Mouse (Mus musculus): ENCODE results near the gene Gfod1. TPM values are rescaled to one million over a fixed set of nuclear protein-coding genes. Genes with fewer than 3 reads are reported as not detected.

Gene Gfod1
- polyA plus RNA-seq, 1 experiment from 2014 or later = 0.66 TPM

DNA sequence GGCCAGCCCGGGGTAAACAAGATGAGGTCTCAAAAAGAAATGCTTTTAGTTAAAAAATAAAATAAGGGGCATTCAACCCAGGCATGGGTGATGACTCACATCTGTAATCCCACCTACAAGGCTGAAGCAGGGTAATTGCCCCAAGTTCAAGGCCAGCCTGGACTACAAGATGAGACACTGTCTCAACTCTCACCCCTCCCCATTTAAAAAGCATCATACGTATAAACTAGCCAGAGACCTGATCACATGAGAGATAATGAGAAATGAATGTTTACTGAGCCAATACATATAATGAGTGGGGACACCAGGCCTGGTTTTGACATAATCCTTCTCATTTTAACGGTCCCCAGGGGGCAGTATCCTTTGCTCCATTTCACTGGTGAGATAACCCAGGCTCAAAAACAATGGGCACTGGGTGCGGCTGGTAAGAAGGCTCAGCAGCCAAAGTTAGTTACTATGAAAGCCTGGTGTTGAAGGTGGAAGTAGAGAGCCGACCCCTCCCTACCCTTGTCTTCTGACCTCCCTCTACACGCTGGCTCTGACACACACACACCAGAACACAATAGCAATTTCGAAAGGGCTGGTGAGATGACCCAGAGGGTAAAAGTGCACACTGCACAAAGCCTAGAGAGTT lies 8.9 kb downstream of the Gfod1 start:
- 77% methylated on average over 7 of the region's 7 CpGs for WGBS
- H3K27ac ChIP-seq (ENCODE audit: low read depth, low read length) = no peak overlapping the region
- DNase-seq (ENCODE audit: low spot score) = no peak
- no peaks in the 10 kb centered on the region for H3K9me3 ChIP-seq (ENCODE audit: control insufficient read depth, low read length)
- H3K9ac ChIP-seq (ENCODE audit: low read length) = no peak overlapping the region
- H3K4me3 ChIP-seq (ENCODE audit: low read depth, low read length) = no peak overlapping the region
- H3K4me2 ChIP-seq (ENCODE audit: low read depth) = no peak overlapping the region
- no peak for ATAC-seq (ENCODE audit: insufficient read depth, low FRiP score, low TSS enrichment)
- peaks cover 2% of the 10 kb centered on the region; the same call in 1 of the 2 replicates for H3K27me3 ChIP-seq (ENCODE audit: control insufficient read depth, insufficient read depth, low read length)
- no peaks in the 10 kb centered on the region for H3K4me1 ChIP-seq (ENCODE audit: control insufficient read depth, insufficient read depth, low read length)
- no peaks in the 10 kb centered on the region for H3K36me3 ChIP-seq (ENCODE audit: control insufficient read depth, insufficient read depth, low read length)

DNA sequence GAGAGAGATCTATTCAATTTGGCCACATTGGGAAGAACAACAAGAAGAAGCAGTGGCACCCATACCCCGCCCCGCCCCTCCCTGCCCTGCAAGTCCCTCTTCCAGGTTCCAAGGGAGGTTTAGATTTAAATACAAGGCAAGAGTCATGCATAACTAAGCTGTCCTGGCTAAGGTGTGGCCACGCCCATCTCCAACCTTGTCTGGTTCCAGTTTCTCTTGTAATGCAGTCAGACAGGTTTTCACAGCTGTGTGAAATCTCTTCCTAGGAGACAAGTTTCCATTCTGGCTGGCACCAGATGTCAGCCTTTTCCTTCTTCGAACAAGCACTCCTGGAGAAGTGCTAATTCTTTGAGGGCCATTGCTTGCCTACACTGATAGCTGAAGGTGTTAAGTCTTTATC lies 11.1 kb downstream of the Gfod1 start:
- Histone ChIP-seq H3K9me3 (ENCODE audit: control insufficient read depth, low read length) (no peaks in the 10 kb centered on the region), H3K36me3 (ENCODE audit: control insufficient read depth, insufficient read depth, low read length) (no peaks in the 10 kb centered on the region), H3K4me2 (ENCODE audit: low read depth) (no peak overlapping the region), H3K9ac (ENCODE audit: low read length) (no peak overlapping the region), H3K4me3 (ENCODE audit: low read depth, low read length) (no peak overlapping the region), H3K27ac (ENCODE audit: low read depth, low read length) (no peak overlapping the region), H3K27me3 (ENCODE audit: control insufficient read depth, insufficient read depth, low read length) (peaks cover 2% of the 10 kb centered on the region; the same call in 1 of the 2 replicates), H3K4me1 (ENCODE audit: control insufficient read depth, insufficient read depth, low read length) (no peaks in the 10 kb centered on the region; the same call in 1 of the 2 replicates)
- ATAC-seq (ENCODE audit: insufficient read depth, low FRiP score, low TSS enrichment) (no peak), DNase-seq (ENCODE audit: low spot score) (no peak)
- 76% methylated on average over 4 of the region's 4 CpGs for WGBS

DNA sequence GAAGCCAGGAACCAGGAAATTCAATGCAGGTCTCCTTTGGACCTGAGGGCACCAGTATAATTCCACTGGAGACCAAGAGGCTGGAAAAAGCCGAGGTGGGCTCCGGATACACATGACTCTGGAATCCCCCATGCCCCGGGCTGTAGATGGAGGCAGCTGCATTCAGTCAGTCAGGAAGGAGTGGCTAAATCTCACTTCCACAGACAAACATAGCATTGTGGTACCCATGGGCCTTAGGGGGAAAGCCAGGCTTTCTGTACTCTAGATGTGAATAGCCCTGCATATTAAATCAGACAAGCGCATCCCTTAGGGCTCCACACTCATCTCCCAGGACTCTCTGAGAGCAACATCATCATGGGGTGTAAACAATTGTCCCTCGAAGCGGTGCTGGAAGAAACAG lies 14.9 kb downstream of the Gfod1 start:
- Histone ChIP-seq H3K9ac (ENCODE audit: low read length) (no peak overlapping the region), H3K4me3 (ENCODE audit: low read depth, low read length) (no peak overlapping the region), H3K4me2 (ENCODE audit: low read depth) (no peak overlapping the region), H3K27ac (ENCODE audit: low read depth, low read length) (no peak overlapping the region), H3K9me3 (ENCODE audit: control insufficient read depth, low read length) (no peaks in the 10 kb centered on the region), H3K27me3 (ENCODE audit: control insufficient read depth, insufficient read depth, low read length) (no peaks in the 10 kb centered on the region), H3K36me3 (ENCODE audit: control insufficient read depth, insufficient read depth, low read length) (no peaks in the 10 kb centered on the region), H3K4me1 (ENCODE audit: control insufficient read depth, insufficient read depth, low read length) (no peaks in the 10 kb centered on the region; the same call in 1 of the 2 replicates)
- peak; percentile 21 for DNase-seq (ENCODE audit: low spot score)
- no peak for ATAC-seq (ENCODE audit: insufficient read depth, low FRiP score, low TSS enrichment)
- 80% methylated on average over 6 of the region's 6 CpGs for WGBS

DNA sequence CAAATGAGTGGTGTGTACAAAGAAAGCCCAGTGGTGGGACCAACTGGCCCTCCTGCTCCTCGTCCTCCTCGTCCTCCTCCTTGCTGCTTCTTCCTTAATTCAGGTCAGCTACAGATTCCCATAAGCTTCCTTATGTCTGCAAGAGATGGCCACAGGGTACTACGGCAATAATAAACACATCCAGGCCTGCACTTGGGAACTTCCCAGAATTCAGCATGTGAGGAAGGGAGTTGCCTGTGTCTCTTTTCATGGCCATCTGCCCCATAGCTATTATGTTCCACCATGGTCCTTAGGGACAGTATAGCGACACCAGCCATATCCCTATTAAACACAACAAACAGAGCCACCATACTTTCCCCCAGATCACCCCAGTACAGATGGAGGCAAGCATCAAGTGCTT lies 15.5 kb downstream of the Gfod1 start:
- ATAC-seq (ENCODE audit: insufficient read depth, low FRiP score, low TSS enrichment) = no peak
- H3K9ac ChIP-seq (ENCODE audit: low read length) = no peak overlapping the region
- WGBS = 75% methylated on average over 4 of the region's 4 CpGs
- H3K27me3 ChIP-seq (ENCODE audit: control insufficient read depth, insufficient read depth, low read length) = no peaks in the 10 kb centered on the region
- DNase-seq (ENCODE audit: low spot score) = no peak
- no peaks in the 10 kb centered on the region for H3K9me3 ChIP-seq (ENCODE audit: control insufficient read depth, low read length)
- H3K27ac ChIP-seq (ENCODE audit: low read depth, low read length) = no peak overlapping the region
- H3K4me1 ChIP-seq (ENCODE audit: control insufficient read depth, insufficient read depth, low read length) = no peaks in the 10 kb centered on the region; the same call in 1 of the 2 replicates
- no peak overlapping the region for H3K4me3 ChIP-seq (ENCODE audit: low read depth, low read length)
- no peak overlapping the region for H3K4me2 ChIP-seq (ENCODE audit: low read depth)
- H3K36me3 ChIP-seq (ENCODE audit: control insufficient read depth, insufficient read depth, low read length) = no peaks in the 10 kb centered on the region

DNA sequence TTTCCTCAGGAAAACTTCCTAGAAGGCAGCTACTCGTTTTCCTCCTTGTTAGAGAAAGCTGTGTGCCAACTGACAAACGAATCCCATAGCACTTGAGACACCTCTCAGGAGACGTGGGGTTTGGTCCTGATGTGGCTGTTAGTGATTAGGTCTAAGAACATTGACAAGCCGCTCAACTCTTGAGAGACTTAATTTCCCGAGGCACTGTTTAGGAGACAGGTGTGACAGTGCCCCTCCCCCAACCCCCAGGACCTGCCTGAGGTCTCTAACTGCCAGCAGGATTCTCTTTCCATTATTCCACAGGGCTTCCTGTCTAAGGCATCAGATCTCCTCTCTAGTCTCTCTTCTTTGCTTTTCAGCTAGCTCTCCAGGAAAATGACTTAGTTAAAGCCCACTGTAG lies 15.9 kb downstream of the Gfod1 start:
- Histone ChIP-seq H3K27ac (ENCODE audit: low read depth, low read length) (no peak overlapping the region), H3K4me3 (ENCODE audit: low read depth, low read length) (no peak overlapping the region), H3K9me3 (ENCODE audit: control insufficient read depth, low read length) (no peaks in the 10 kb centered on the region), H3K4me2 (ENCODE audit: low read depth) (no peak overlapping the region), H3K9ac (ENCODE audit: low read length) (no peak overlapping the region), H3K27me3 (ENCODE audit: control insufficient read depth, insufficient read depth, low read length) (no peaks in the 10 kb centered on the region), H3K36me3 (ENCODE audit: control insufficient read depth, insufficient read depth, low read length) (no peaks in the 10 kb centered on the region), H3K4me1 (ENCODE audit: control insufficient read depth, insufficient read depth, low read length) (no peaks in the 10 kb centered on the region; the same call in 1 of the 2 replicates)
- ATAC-seq (ENCODE audit: insufficient read depth, low FRiP score, low TSS enrichment) (no peak), DNase-seq (ENCODE audit: low spot score) (no peak)
- 55% methylated on average over 5 of the region's 5 CpGs for WGBS

DNA sequence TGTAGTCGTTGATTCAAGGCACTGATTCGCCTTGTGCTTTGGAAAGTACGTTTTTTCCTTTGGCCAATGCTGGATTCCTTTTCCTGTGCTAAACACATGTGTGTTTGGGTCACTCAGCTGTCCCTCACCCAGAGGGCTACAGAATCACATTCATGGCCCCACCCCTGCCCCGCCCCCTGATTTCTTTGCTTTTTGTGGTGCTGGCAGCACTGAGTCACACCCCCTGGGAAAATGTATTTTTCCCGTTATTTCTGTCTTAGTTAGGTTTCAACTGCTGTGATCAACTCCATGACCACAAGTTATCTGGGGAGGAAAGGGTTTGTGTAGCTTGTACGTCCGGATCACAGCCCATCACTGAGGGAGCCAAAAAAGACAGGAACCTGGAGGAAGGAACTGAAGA lies 17.1 kb downstream of the Gfod1 start:
- no peaks in the 10 kb centered on the region for H3K36me3 ChIP-seq (ENCODE audit: control insufficient read depth, insufficient read depth, low read length)
- ATAC-seq (ENCODE audit: insufficient read depth, low FRiP score, low TSS enrichment) (no peak), DNase-seq (ENCODE audit: low spot score) (no peak)
- H3K9me3 ChIP-seq (ENCODE audit: control insufficient read depth, low read length) = no peaks in the 10 kb centered on the region
- no peaks in the 10 kb centered on the region; the same call in 1 of the 2 replicates for H3K4me1 ChIP-seq (ENCODE audit: control insufficient read depth, insufficient read depth, low read length)
- no peak overlapping the region for H3K4me2 ChIP-seq (ENCODE audit: low read depth)
- H3K9ac ChIP-seq (ENCODE audit: low read length) = no peak overlapping the region
- no peak overlapping the region for H3K27ac ChIP-seq (ENCODE audit: low read depth, low read length)
- WGBS = 70% methylated on average over 7 of the region's 7 CpGs
- no peak overlapping the region for H3K4me3 ChIP-seq (ENCODE audit: low read depth, low read length)
- H3K27me3 ChIP-seq (ENCODE audit: control insufficient read depth, insufficient read depth, low read length) = no peaks in the 10 kb centered on the region

DNA sequence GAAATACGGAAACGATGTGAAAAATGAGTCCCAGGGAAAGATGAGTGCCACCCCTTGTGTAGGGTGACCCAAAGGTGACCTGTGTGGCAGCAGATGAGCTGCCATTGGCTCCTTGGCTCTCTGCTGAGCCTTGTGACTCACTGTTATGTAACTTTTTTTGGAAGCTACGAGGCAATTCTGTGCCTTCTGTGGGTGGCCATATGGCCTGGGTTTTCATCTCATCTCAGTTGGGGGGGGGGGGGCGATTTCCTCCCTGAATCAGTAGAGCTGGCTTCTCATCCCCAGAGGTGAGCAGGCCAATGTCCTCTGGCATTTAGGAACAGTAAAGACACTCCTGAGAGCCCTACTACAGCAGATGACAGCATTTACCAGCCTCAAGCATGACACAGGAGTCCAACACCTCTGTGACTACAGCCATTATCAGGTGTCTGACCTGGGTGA lies 19.2 kb downstream of the Gfod1 start:
- Histone ChIP-seq H3K27me3 (ENCODE audit: control insufficient read depth, insufficient read depth, low read length) (no peaks in the 10 kb centered on the region), H3K4me3 (ENCODE audit: low read depth, low read length) (no peak overlapping the region), H3K4me2 (ENCODE audit: low read depth) (no peak overlapping the region), H3K9ac (ENCODE audit: low read length) (no peak overlapping the region), H3K36me3 (ENCODE audit: control insufficient read depth, insufficient read depth, low read length) (no peaks in the 10 kb centered on the region), H3K9me3 (ENCODE audit: control insufficient read depth, low read length) (no peaks in the 10 kb centered on the region), H3K27ac (ENCODE audit: low read depth, low read length) (0 out of 2 replicates have a peak overlapping the region, but pooled peaks have one; percentile 4), H3K4me1 (ENCODE audit: control insufficient read depth, insufficient read depth, low read length) (no peaks in the 10 kb centered on the region; the same call in 1 of the 2 replicates)
- DNase-seq (ENCODE audit: low spot score) (no peak), ATAC-seq (ENCODE audit: insufficient read depth, low FRiP score, low TSS enrichment) (no peak)
- 74% methylated on average over 4 of the region's 4 CpGs for WGBS

DNA sequence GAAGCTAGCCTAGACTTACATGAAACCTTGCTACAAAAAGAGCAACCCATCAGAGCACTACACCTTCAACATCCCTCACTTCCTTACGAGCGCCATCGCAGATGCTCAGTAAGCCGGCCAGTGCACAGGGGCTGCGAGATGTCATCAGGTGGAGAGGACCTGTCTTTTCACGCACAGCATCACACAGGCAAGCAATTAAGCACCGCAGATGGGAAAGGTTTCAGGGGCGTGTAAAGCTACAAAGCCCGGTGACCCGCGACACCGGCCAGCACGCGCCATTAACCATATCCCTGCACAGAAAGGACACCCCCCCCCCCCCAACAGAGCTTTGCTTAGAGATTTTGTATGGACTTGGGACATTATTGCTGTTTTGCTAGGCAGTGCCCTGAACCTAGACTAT lies 30.1 kb downstream of the Gfod1 start:
- Histone ChIP-seq H3K27me3 (ENCODE audit: control insufficient read depth, insufficient read depth, low read length) (no peaks in the 10 kb centered on the region), H3K27ac (ENCODE audit: low read depth, low read length) (no peak overlapping the region), H3K36me3 (ENCODE audit: control insufficient read depth, insufficient read depth, low read length) (no peaks in the 10 kb centered on the region), H3K4me1 (ENCODE audit: control insufficient read depth, insufficient read depth, low read length) (no peaks in the 10 kb centered on the region), H3K9me3 (ENCODE audit: control insufficient read depth, low read length) (no peaks in the 10 kb centered on the region), H3K4me3 (ENCODE audit: low read depth, low read length) (no peak overlapping the region), H3K4me2 (ENCODE audit: low read depth) (no peak overlapping the region), H3K9ac (ENCODE audit: low read length) (no peak overlapping the region)
- WGBS = 66% methylated on average over 14 of the region's 14 CpGs
- ATAC-seq (ENCODE audit: insufficient read depth, low FRiP score, low TSS enrichment) = no peak
- DNase-seq (ENCODE audit: low spot score) = peak; percentile 29

All from neural tube, embryonic 11.5 days (tissue).